ENCODE assay signal across 8 mouse cellular contexts in the genomic region with DNA sequence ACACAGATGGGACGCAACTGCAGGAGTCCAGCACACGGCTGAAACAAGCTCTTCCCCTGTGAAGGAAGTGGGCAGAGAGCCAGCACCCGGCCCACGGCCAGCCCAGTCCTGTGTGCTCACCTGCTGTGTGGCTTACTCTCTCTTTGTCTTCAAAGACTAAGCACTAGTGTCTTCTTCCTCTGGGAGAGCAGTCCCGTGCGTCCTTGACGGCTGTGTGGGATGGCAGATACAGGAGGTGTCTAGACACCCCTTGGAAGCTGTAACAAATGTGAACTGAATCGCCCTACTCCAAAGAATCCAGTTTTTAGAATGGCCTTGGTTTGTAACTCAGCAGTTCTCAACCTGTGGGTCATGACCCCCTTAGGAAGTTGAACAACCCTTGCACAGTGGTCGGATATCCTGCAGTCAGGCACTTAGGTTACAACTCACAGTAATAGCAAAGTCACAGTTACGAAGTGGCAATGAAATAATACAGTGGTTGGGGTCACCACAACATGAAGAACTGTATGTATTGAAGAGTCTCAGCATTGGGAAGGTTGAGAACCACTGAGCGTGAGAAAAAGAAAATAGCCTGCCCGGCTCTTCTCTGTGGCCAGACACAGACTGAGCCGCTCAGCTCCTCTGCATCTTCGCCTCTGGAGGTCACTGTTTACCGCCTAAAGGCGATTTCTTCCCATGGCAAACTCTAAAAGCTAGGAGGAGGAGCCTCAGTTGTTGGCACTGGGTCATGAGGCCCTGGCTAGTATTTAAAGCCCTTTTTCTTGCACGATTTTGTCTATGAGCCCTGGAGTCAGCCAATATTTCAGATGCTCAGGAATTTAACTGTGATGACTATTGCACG. TPM values are rescaled to one million over a fixed set of nuclear protein-coding genes. Genes with fewer than 3 reads are reported as not detected.
DNase-seq lines count a peak whose midpoint lies in the region; ATAC-seq lines count a peak whose summit lies in the region.

No protein-coding gene starts in this region.

- peak; percentile 69 for DNase-seq in T-cell, adult 2 months (ENCODE audit: low spot score)
- peak; percentile 88 to 90 for DNase-seq in cerebellum, postnatal 14 days
- DNase-seq in frontal cortex, postnatal 25 days (ENCODE audit: low spot score in 2 of 2): peak; percentile 46 to 63
- DNase-seq in hindbrain, embryonic 14.5 days (ENCODE audit: low spot score): peak; percentile 85
- DNase-seq in layer of hippocampus, postnatal 36 days: peak; percentile 71 to 77
- DNase-seq in lung, postnatal 25 days (ENCODE audit: low spot score): peak; percentile 90
- DNase-seq in right cerebral cortex, adult 18-20 months: peak; percentile 80
- peak; percentile 81 to 88 for DNase-seq in urinary bladder, postnatal 36 days (ENCODE audit: low spot score in 2 of 2)

- WGBS in hindbrain, embryonic 14.5 days: 29% methylated on average over 18 of the region's 18 CpGs

- no peak overlapping the region for H3K9ac ChIP-seq in hindbrain, embryonic 14.5 days

- no peak overlapping the region for H3K4me3 ChIP-seq in hindbrain, embryonic 14.5 days (replicated peaks; ENCODE audit: low read length)

- ATAC-seq in hindbrain, embryonic 14.5 days (ENCODE audit: low FRiP score): peak; percentile 72; the same call in 1 of the 2 replicates

- H3K27me3 ChIP-seq in hindbrain, embryonic 14.5 days (ENCODE audit: control insufficient read depth, insufficient read depth, low read length): no peaks in the 10 kb centered on the region

- no peaks in the 10 kb centered on the region for H3K9me3 ChIP-seq in hindbrain, embryonic 14.5 days (ENCODE audit: control insufficient read depth, low read length)

- H3K27ac ChIP-seq in hindbrain, embryonic 14.5 days: no peak overlapping the region

- H3K36me3 ChIP-seq in hindbrain, embryonic 14.5 days (replicated peaks; ENCODE audit: control insufficient read depth, insufficient read depth): no peaks in the 10 kb centered on the region

- H3K4me1 ChIP-seq in hindbrain, embryonic 14.5 days (replicated peaks; ENCODE audit: control insufficient read depth, insufficient read depth, low read length): no peaks in the 10 kb centered on the region

- no peak overlapping the region for H3K4me2 ChIP-seq in hindbrain, embryonic 14.5 days (replicated peaks)

RNA-seq across cellular contexts. Expression of gene Ndufv1, which starts 6.4 kb away (rescaled TPM):
- polyA plus RNA-seq in hindbrain, embryonic 14.5 days (2014; fragmentation: Nextera tagmentation; extraction: Ambion mirVana): 242 and 259 TPM in 2 replicates
- 100 to 1,000 TPM; 238 to 250 TPM for total RNA-seq in layer of hippocampus, postnatal 36 days (2021)

RNA-seq across cellular contexts. Expression of gene Doc2g, which starts 15.8 kb away (rescaled TPM):
- 4.1 and 5.0 TPM in 2 replicates for polyA plus RNA-seq in hindbrain, embryonic 14.5 days (2014; fragmentation: Nextera tagmentation; extraction: Ambion mirVana)
- 1 to 10 TPM; 4.2 to 4.4 TPM for total RNA-seq in layer of hippocampus, postnatal 36 days (2021)

RNA-seq across cellular contexts. Expression of gene Gm49405, which starts 18.5 kb away (rescaled TPM):
- polyA plus RNA-seq in hindbrain, embryonic 14.5 days (2014; fragmentation: Nextera tagmentation; extraction: Ambion mirVana): 2.7 and 3.4 TPM in 2 replicates
- 1 to 10 TPM; 1.4 to 2.1 TPM for total RNA-seq in layer of hippocampus, postnatal 36 days (2021)

RNA-seq across cellular contexts. Expression of gene Nudt8, which starts 18.6 kb away (rescaled TPM):
- polyA plus RNA-seq in hindbrain, embryonic 14.5 days (2014; fragmentation: Nextera tagmentation; extraction: Ambion mirVana): 23.5 TPM in 2 replicates
- total RNA-seq in layer of hippocampus, postnatal 36 days (2021): 10 to 100 TPM in 1 of 2 experiments, 1 to 10 TPM in 1; 8.2 to 11.1 TPM

RNA-seq across cellular contexts. Expression of gene Gstp1, which starts 18.8 kb away (rescaled TPM):
- 477 and 497 TPM in 2 replicates for polyA plus RNA-seq in hindbrain, embryonic 14.5 days (2014; fragmentation: Nextera tagmentation; extraction: Ambion mirVana)
- total RNA-seq in layer of hippocampus, postnatal 36 days (2021): 100 to 1,000 TPM; 377 to 393 TPM
